Mouse (Mus musculus): ENCODE data around the gene Gm20388. TPM values are rescaled to one million over a fixed set of nuclear protein-coding genes. Genes with fewer than 3 reads are reported as not detected.
"Not testable (repeated sequence)": the region's sequence is repeated elsewhere in the genome, so short reads cannot be mapped to it uniquely, and the experiment has no call there.

The Gm20388 gene
- polyA plus RNA-seq, 1 experiment: 0.36 TPM

DNA sequence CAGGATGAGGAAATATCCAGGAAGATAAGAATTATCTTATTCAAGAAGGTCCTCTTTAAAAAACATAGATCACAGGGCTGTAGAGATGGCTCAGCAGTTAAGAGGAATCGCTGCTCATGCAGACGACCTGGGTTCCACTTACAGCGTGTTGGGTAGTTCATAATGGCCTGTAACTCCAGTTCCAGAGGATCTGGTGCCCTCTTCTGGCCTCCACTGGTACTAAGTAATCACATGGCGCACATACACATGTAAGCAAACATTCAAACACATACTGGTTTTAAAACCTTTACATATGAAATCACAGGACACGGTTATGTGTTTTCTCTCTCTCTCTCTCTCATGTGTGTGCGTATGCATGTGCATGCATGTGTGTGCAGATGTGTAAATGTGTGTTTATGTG lies 1226.2 kb downstream of the Gm20388 start:
- Histone ChIP-seq H3K27me3 (ENCODE audit: control insufficient read depth) (peaks cover 3% of the 10 kb centered on the region; the same call in 1 of the 2 replicates), H3K36me3 (ENCODE audit: control insufficient read depth) (no peaks in the 10 kb centered on the region), H3K4me3 (replicated peaks) (no peak overlapping the region), H3K4me1 (ENCODE audit: control insufficient read depth) (no peaks in the 10 kb centered on the region), H3K9me3 (ENCODE audit: control insufficient read depth, low read length) (peaks cover 19% of the 10 kb centered on the region)
- TF ChIP-seq TAL1 (IDR thresholded peaks at IDR 0.05; ENCODE audit: low read length): no peak
- no peak for TF ChIP-seq GATA1 (IDR thresholded peaks at IDR 0.05; ENCODE audit: low read length)

DNA sequence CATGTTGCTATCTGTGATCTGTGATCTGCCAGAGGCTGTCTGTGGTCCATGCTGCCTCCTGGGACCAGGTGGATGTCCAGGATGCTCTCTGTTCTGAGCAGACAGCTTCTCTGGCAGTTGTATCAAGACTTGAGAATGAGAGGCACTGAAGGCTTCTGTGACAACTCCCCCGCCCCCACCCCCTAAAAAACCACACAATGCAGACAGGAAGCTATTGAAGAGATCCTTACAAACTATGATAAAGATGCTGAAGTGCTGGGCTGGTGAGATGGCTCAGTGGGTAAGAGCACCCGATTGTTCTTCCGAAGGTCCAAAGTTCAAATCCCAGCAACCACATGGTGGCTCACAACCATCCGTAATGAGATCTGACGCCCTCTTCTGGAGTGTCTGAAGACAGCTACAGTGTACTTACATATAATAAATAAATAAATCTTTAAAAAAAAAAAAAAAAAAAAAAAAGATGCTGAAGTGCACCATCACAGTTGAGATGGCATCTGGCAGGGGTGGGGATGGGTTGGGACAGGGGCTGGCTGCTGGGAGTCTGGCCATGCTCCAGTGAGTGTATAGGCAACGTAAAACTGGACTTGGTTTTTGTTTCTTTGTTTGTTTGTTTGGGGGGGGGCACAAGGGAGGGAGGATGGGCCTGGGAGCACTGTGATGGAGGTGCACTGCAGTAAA lies 1235.0 kb downstream of the Gm20388 start:
- not testable (repeated sequence) for H3K36me3 ChIP-seq (ENCODE audit: control insufficient read depth); H3K9me3 ChIP-seq (ENCODE audit: control insufficient read depth, low read length); H3K4me1 ChIP-seq (ENCODE audit: control insufficient read depth); H3K4me3 ChIP-seq (replicated peaks)
- peaks cover 11% of the 10 kb centered on the region for H3K27me3 ChIP-seq (ENCODE audit: control insufficient read depth)

DNA sequence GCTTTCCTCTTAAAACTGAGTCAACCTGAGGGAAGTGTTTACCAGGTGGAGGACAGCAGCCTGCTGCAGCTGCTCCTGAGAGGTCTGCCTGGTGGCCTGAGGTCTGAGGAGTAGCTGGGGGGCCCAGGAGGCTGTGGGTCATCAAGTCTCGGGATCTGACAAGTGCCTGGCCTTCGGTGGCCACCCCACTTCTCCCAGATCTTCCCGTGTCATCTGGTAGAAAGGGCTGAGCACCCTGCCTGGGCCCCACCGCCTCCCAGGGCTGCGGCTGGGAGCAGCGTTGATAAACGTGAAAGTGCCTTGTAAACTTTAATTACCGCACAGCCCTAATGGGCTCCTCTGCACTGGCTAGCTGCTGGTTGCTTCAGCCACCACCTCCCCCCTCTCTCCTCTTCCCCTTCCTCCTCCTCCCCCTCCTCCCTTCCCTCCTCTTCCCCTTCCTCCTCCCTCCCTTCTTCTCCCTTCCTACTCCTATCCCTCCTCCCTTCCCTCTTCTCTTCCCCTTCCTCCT lies 1238.0 kb downstream of the Gm20388 start:
- no peaks in the 10 kb centered on the region for H3K9me3 ChIP-seq (ENCODE audit: control insufficient read depth, low read length)
- no peaks in the 10 kb centered on the region for H3K4me1 ChIP-seq (ENCODE audit: control insufficient read depth)
- H3K36me3 ChIP-seq (ENCODE audit: control insufficient read depth): no peaks in the 10 kb centered on the region
- peaks cover 11% of the 10 kb centered on the region for H3K27me3 ChIP-seq (ENCODE audit: control insufficient read depth)
- TF ChIP-seq TAL1 (IDR thresholded peaks at IDR 0.05; ENCODE audit: low read length): no peak
- TF ChIP-seq GATA1 (IDR thresholded peaks at IDR 0.05; ENCODE audit: low read length): no peak
- H3K4me3 ChIP-seq (replicated peaks): no peak overlapping the region

DNA sequence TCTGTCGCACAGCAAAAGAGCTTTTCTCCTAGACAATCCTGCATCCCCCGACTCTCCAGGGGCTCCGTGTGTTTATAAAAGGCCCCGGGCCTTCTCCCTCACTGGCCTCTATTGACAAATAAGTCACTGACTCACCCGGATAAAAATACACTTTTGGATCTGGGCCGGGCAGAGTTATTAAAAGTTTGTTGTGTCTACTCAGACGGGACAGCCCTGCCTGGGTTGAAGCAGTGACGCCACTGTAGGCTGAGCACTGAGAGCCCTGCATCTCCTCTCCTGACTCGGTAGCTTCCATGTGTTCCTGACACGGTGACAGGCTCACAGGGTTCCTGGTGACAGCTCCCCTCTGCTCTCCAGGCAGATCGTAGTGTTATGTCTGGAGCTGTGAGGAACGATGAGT lies 1241.8 kb downstream of the Gm20388 start:
- no peaks in the 10 kb centered on the region for H3K9me3 ChIP-seq (ENCODE audit: control insufficient read depth, low read length)

GRCm38 (mm10) chr8:121156990-121157491 lies 1246.4 kb downstream of the Gm20388 start:
- Histone ChIP-seq H3K4me3 (replicated peaks) (no peak overlapping the region), H3K36me3 (ENCODE audit: control insufficient read depth) (no peaks in the 10 kb centered on the region), H3K4me1 (ENCODE audit: control insufficient read depth) (no peaks in the 10 kb centered on the region), H3K9me3 (ENCODE audit: control insufficient read depth, low read length) (no peaks in the 10 kb centered on the region), H3K27me3 (ENCODE audit: control insufficient read depth) (no peaks in the 10 kb centered on the region; the same call in 1 of the 2 replicates)
- TF ChIP-seq TAL1 (IDR thresholded peaks at IDR 0.05; ENCODE audit: low read length) (no peak), GATA1 (IDR thresholded peaks at IDR 0.05; ENCODE audit: low read length) (no peak)

More for the DNA sequence above, 1241.8 kb downstream of the Gm20388 start:
- no peak for TF ChIP-seq TAL1 (IDR thresholded peaks at IDR 0.05; ENCODE audit: low read length)
- no peak for TF ChIP-seq GATA1 (IDR thresholded peaks at IDR 0.05; ENCODE audit: low read length)
- Histone ChIP-seq H3K4me3 (replicated peaks) (no peak overlapping the region), H3K36me3 (ENCODE audit: control insufficient read depth) (no peaks in the 10 kb centered on the region), H3K27me3 (ENCODE audit: control insufficient read depth) (peaks cover 11% of the 10 kb centered on the region), H3K4me1 (ENCODE audit: control insufficient read depth) (no peaks in the 10 kb centered on the region)

GRCm38 (mm10) chr8:121158812-121159211 lies 1248.2 kb downstream of the Gm20388 start:
- no peak overlapping the region for H3K4me3 ChIP-seq (replicated peaks)
- TF ChIP-seq TAL1 (IDR thresholded peaks at IDR 0.05; ENCODE audit: low read length) (no peak), GATA1 (IDR thresholded peaks at IDR 0.05; ENCODE audit: low read length) (no peak)
- H3K9me3 ChIP-seq (ENCODE audit: control insufficient read depth, low read length): no peaks in the 10 kb centered on the region
- no peaks in the 10 kb centered on the region for H3K36me3 ChIP-seq (ENCODE audit: control insufficient read depth)
- no peaks in the 10 kb centered on the region for H3K4me1 ChIP-seq (ENCODE audit: control insufficient read depth)
- H3K27me3 ChIP-seq (ENCODE audit: control insufficient read depth): no peaks in the 10 kb centered on the region; the same call in 1 of the 2 replicates

DNA sequence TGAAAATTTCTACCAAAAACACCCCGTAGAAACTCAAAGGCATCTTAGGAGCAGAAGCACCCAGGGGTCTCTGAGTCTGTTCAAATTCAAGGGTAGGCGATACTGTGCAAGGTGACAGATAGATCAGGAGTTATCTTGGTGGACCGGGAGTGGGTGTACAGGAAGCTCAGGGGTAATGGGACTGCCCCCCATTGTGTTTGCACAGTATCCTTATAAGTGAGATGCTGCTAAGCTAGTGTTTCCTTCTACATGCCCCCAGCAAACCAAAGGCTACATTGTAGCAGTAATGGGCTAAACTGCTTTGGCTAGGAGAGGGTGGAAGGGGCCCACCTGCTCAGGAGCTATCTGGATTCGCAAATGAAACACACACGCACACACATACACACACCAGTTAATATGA lies 1250.8 kb downstream of the Gm20388 start:
- TF ChIP-seq GATA1 (IDR thresholded peaks at IDR 0.05; ENCODE audit: low read length) (no peak), TAL1 (IDR thresholded peaks at IDR 0.05; ENCODE audit: low read length) (no peak)
- Histone ChIP-seq H3K27me3 (ENCODE audit: control insufficient read depth) (no peaks in the 10 kb centered on the region; the same call in 1 of the 2 replicates), H3K36me3 (ENCODE audit: control insufficient read depth) (no peaks in the 10 kb centered on the region), H3K4me1 (ENCODE audit: control insufficient read depth) (no peaks in the 10 kb centered on the region), H3K9me3 (ENCODE audit: control insufficient read depth, low read length) (no peaks in the 10 kb centered on the region), H3K4me3 (replicated peaks) (no peak overlapping the region)

DNA sequence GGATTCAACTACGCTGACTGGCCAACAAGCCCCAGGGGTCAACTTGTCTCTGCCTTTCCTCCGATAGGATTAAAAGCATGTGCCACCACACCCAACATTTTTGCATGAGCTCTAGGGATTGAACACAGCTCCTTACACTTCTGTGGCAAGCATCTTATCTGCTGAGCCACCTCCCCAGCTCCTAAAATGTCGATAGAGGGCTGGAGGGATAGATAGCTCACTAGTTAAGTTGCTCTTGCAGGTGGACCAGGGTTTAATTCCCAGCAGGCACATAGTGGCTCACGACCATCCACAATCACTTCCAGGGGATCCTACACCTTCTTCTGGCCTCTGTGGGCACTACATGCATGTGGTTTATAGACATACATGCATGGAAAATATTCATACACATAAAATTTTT lies 1251.8 kb downstream of the Gm20388 start:
- H3K4me3 ChIP-seq (replicated peaks): no peak overlapping the region
- no peaks in the 10 kb centered on the region for H3K9me3 ChIP-seq (ENCODE audit: control insufficient read depth, low read length)
- H3K4me1 ChIP-seq (ENCODE audit: control insufficient read depth): no peaks in the 10 kb centered on the region

GRCm38 (mm10) chr8:121162906-121163695 lies 1252.5 kb downstream of the Gm20388 start:
- Histone ChIP-seq H3K4me3 (replicated peaks) (no peak overlapping the region), H3K9me3 (ENCODE audit: control insufficient read depth, low read length) (no peaks in the 10 kb centered on the region), H3K27me3 (ENCODE audit: control insufficient read depth) (no peaks in the 10 kb centered on the region; the same call in 1 of the 2 replicates), H3K4me1 (ENCODE audit: control insufficient read depth) (no peaks in the 10 kb centered on the region), H3K36me3 (ENCODE audit: control insufficient read depth) (no peaks in the 10 kb centered on the region)
- TF ChIP-seq TAL1 (IDR thresholded peaks at IDR 0.05; ENCODE audit: low read length) (no peak), GATA1 (IDR thresholded peaks at IDR 0.05; ENCODE audit: low read length) (no peak)

More for the DNA sequence above, 1251.8 kb downstream of the Gm20388 start:
- Histone ChIP-seq H3K36me3 (ENCODE audit: control insufficient read depth) (no peaks in the 10 kb centered on the region), H3K27me3 (ENCODE audit: control insufficient read depth) (no peaks in the 10 kb centered on the region; the same call in 1 of the 2 replicates)
- TF ChIP-seq GATA1 (IDR thresholded peaks at IDR 0.05; ENCODE audit: low read length) (no peak), TAL1 (IDR thresholded peaks at IDR 0.05; ENCODE audit: low read length) (no peak)

Measured in erythroblast, embryonic 14.5 days (primary cell).